Mouse (Mus musculus) neural tube, embryonic 12.5 days (tissue): Measurements from ENCODE around the gene Gm49325. TPM values are rescaled to one million over a fixed set of nuclear protein-coding genes. Genes with fewer than 3 reads are reported as not detected.
A peak's percentile ranks its signal among the peaks of the same experiment; 100 is the strongest.

Source experiments
- microRNA counts: library from miRNA; unstranded; fragments of <30 nt; microRNA quantifications from one replicate; lab custom pipeline; 2017
- microRNA-seq: library from miRNA; unstranded; fragments of <30 nt; microRNA quantifications from one replicate; pipeline ENCODE4, GENCODE M21; 2017
- polyA plus RNA-seq: library from polyadenylated mRNA; unstranded; fragments of >200 nt; fragmentation: Nextera tagmentation; extraction: Ambion mirVana; gene quantifications from 2 replicates; pipeline ENCODE4 v1.2.1, GENCODE M21; 2016

The Gm49325 gene
- polyA plus RNA-seq, 1 experiment from 2014 or later, result 7.6 TPM

MicroRNAs encoded within 50 kb of the gene (microRNA counts, 519-probe panel; counts per million panel counts)
- 342 counts per million, percentile 67 among the panel's probes with 10 or more counts for microRNA mmu-miR-1930 (lab: Ali Mortazavi, UCI)

Small RNA genes lying within 50 kb of the gene (microRNA-seq; reads per million reads assigned to microRNA genes)
- gene Mir1930, result 22.1 reads per million, percentile 32 among the genes with 10 or more reads in this experiment

Other genes starting within 250 kb of the Gm49325 start
- gene Adarb1, start 187.9 kb upstream of the Gm49325 start, polyA plus RNA-seq, result 9.0 and 9.2 TPM in 2 replicates
- 46.4 and 47.4 TPM in 2 replicates for gene Fam207a, start 90.4 kb upstream of the Gm49325 start, polyA plus RNA-seq
- gene Itgb2, start 75.9 kb upstream of the Gm49325 start, polyA plus RNA-seq, result 1.3 and 1.4 TPM in 2 replicates
- gene Pttg1ip, start 24.5 kb upstream of the Gm49325 start, polyA plus RNA-seq, result 67.8 and 71.1 TPM in 2 replicates
- gene Sumo3, start 100 bp upstream of the Gm49325 start, polyA plus RNA-seq, result 288 and 299 TPM in 2 replicates
- gene Ube2g2, start 16.1 kb downstream of the Gm49325 start, polyA plus RNA-seq, result 90.9 and 93.7 TPM in 2 replicates
- 0.98 and 1.2 TPM in 2 replicates for gene Tspear, start 80.4 kb downstream of the Gm49325 start, polyA plus RNA-seq
- not detected in 2 replicates for gene Gm19402, start 84.6 kb downstream of the Gm49325 start, polyA plus RNA-seq
- gene Gm9508, start 91.0 kb downstream of the Gm49325 start, polyA plus RNA-seq, result not detected in 2 replicates
- gene Gm10272, start 100.4 kb downstream of the Gm49325 start, polyA plus RNA-seq, result not detected in 2 replicates
- not detected in 2 replicates for gene Gm10024, start 105.3 kb downstream of the Gm49325 start, polyA plus RNA-seq
- gene Gm10142, start 109.6 kb downstream of the Gm49325 start, polyA plus RNA-seq, result not detected in 2 replicates
- gene Krtap12-1, start 114.4 kb downstream of the Gm49325 start, polyA plus RNA-seq, result not detected in 2 replicates
- gene Gm10100, start 120.3 kb downstream of the Gm49325 start, polyA plus RNA-seq, result not detected in 2 replicates
- not detected in 2 replicates for gene Gm18596, start 136.4 kb downstream of the Gm49325 start, polyA plus RNA-seq
- not detected in 2 replicates for gene Gm9736, start 145.2 kb downstream of the Gm49325 start, polyA plus RNA-seq
- not detected in 2 replicates for gene Gm3233, start 153.5 kb downstream of the Gm49325 start, polyA plus RNA-seq
- gene Gm3238, start 165.1 kb downstream of the Gm49325 start, polyA plus RNA-seq, result not detected in 2 replicates
- not detected in 2 replicates for gene Gm7138, start 170.7 kb downstream of the Gm49325 start, polyA plus RNA-seq
- not detected in 2 replicates for gene Gm3250, start 176.3 kb downstream of the Gm49325 start, polyA plus RNA-seq
- gene Gm7137, start 182.0 kb downstream of the Gm49325 start, polyA plus RNA-seq, result not detected in 2 replicates
- gene Gm9639, start 188.9 kb downstream of the Gm49325 start, polyA plus RNA-seq, result not detected in 2 replicates
- not detected in 2 replicates for gene Gm19668, start 192.9 kb downstream of the Gm49325 start, polyA plus RNA-seq
- gene Gm9507, start 205.6 kb downstream of the Gm49325 start, polyA plus RNA-seq, result not detected in 2 replicates
- not detected in 2 replicates for gene Gm2696, start 208.5 kb downstream of the Gm49325 start, polyA plus RNA-seq
- gene Krtap10-4, start 220.9 kb downstream of the Gm49325 start, polyA plus RNA-seq, result not detected in 2 replicates
- not detected in 2 replicates for gene Krtap10-10, start 229.8 kb downstream of the Gm49325 start, polyA plus RNA-seq
- not detected in 2 replicates for gene Gm36176, start 240.6 kb downstream of the Gm49325 start, polyA plus RNA-seq
- not detected in 2 replicates for gene Gm10318, start 246.7 kb downstream of the Gm49325 start, polyA plus RNA-seq